Mouse (Mus musculus) heart, adult 2 months (tissue): Measurements from ENCODE around the gene Prpf4b. TPM values are rescaled to one million over a fixed set of nuclear protein-coding genes. Genes with fewer than 3 reads are reported as not detected.
"Not testable (repeated sequence)": the region's sequence is repeated elsewhere in the genome, so short reads cannot be mapped to it uniquely, and the experiment has no call there.

ENCODE experiments used
- DNase-seq, 2 experiments: peaks; one replicate each; pipeline ENCODE4 v3.0.0; 2021
- H3K27ac ChIP-seq: fragments of 200-600 bp; 2 replicates; pipeline ENCODE4 v1.8.1; 2022
- H3K27me3 ChIP-seq: fragments of 200-500 bp; 2 replicates; pipeline ENCODE4 v1.6.1; 2012; ENCODE audit warnings: mild to moderate bottlenecking, low read length, inconsistent platforms, mixed read lengths; ENCODE audit not compliant: control insufficient read depth, insufficient read depth
- H3K36me3 ChIP-seq: fragments of 200-500 bp; 2 replicates; pipeline ENCODE4 v1.6.1; 2012; ENCODE audit warnings: low read length, inconsistent platforms; ENCODE audit not compliant: control insufficient read depth, insufficient read depth
- H3K4me1 ChIP-seq: fragments of 200-500 bp; 2 replicates; pipeline ENCODE4 v1.6.1; 2011; ENCODE audit warnings: low read length; ENCODE audit not compliant: control insufficient read depth, insufficient read depth
- H3K4me3 ChIP-seq: fragments of 200-600 bp; 2 replicates; pipeline ENCODE4 v1.8.1; 2022
- H3K79me2 ChIP-seq: fragments of 200-500 bp; replicated peaks from 2 replicates; pipeline ENCODE4 v1.6.1; 2012; ENCODE audit warnings: mild to moderate bottlenecking, inconsistent platforms, low read length, moderate library complexity, mixed read lengths; ENCODE audit not compliant: control insufficient read depth, insufficient read depth
- H3K9ac ChIP-seq: fragments of 200-500 bp; 2 replicates; pipeline ENCODE4 v1.6.1; 2012; ENCODE audit warnings: low read depth, mild to moderate bottlenecking, control low read depth, inconsistent platforms, low read length, mixed read lengths
- CTCF ChIP-seq: fragments of 200-600 bp; IDR thresholded peaks from 2 replicates; pipeline ENCODE4 v1.8.1; 2022; ENCODE audit warnings: antibody characterized with exemption, mild to moderate bottlenecking, moderate library complexity
- EP300 ChIP-seq: fragments of 200-500 bp; IDR thresholded peaks from 2 replicates; pipeline ENCODE4 v1.6.1; 2011; ENCODE audit warnings: low read depth, low read length, control low read depth; ENCODE audit not compliant: insufficient read depth
- POLR2A ChIP-seq: fragments of 200-500 bp; IDR thresholded peaks from 2 replicates; pipeline ENCODE4 v1.6.1; 2011; ENCODE audit warnings: mild to moderate bottlenecking, low read depth, low read length, control low read depth; ENCODE audit not compliant: insufficient read depth
- WGBS: fragments of 180-500 bp; shearing (Covaris S2); methylation state at CpG from one replicate; pipeline ENCODE4 v1.1.7; 2018; 5-methylcytosine and 5-hydroxymethylcytosine counted together
- intact Hi-C: fragments of 180-260 bp; cut with DNase I; formaldehyde crosslinking; loops from one replicate; pipeline ENCODE4 v1.15.1; 2025
- polyA plus RNA-seq: library from polyadenylated mRNA; depleted of rRNA; stranded (reverse); fragments of >200 nt; gene quantifications from 2 replicates; pipeline ENCODE4 v1.2.3, GENCODE M21; 2012
- total RNA-seq, 2 experiments: library from RNA; stranded (reverse); gene quantifications; 2 replicates each; pipeline ENCODE4 v1.2.3; 2021

Prpf4b gene
- total and polyA plus RNA-seq, 3 experiments: 11.2 to 32.8 (median 32.1) TPM

DNA sequence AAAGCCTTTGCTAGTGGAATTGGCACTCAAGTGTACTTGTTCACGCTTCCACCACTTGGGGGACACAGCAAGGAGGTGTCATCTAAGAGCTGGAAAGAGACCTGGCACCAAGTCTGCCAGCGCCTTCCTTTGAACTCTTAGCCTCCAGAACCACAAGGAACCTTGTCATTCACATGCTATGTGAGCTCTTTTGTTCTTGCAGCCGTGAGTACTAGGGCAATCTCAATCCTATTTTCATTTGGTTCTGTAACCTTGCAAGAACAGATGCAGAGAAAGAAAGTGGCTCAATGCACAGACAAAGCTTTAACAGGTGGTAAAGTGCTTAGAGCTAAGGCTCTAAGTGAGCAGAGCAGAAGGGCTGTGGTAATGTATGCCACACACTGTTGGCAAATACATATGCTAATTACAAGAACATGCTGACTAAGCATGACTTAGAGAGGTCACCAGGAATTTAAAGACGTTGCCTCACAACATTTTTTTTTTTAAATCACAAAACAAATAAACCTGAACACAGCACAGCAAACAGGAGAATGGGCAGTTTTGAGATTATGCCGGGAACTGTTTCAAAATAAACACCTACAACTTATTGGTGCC, 23.8 kb upstream of the Prpf4b start:
- H3K36me3 ChIP-seq: no peaks in the 10 kb centered on the region
- no peak overlapping the region for H3K9ac ChIP-seq
- H3K4me1 ChIP-seq: no peaks in the 10 kb centered on the region
- no peak for DNase-seq
- no peaks in the 10 kb centered on the region for H3K79me2 ChIP-seq
- WGBS: 78% methylated on average over 5 of the region's 5 CpGs
- no peaks in the 10 kb centered on the region for H3K27me3 ChIP-seq
- H3K4me3 ChIP-seq: no peak overlapping the region
- no peak for TF ChIP-seq CTCF
- TF ChIP-seq POLR2A: no peak
- TF ChIP-seq EP300: no peak
- no peak overlapping the region for H3K27ac ChIP-seq
- intact Hi-C loops: no loop called here

GRCm38 (mm10) chr13:34857526-34857925, 17.6 kb upstream of the Prpf4b start:
- H3K9ac ChIP-seq: no peak overlapping the region
- DNase-seq: peak in 1 of 2 experiments; percentile 9
- H3K79me2 ChIP-seq: no peaks in the 10 kb centered on the region
- H3K4me1 ChIP-seq: no peaks in the 10 kb centered on the region
- no peaks in the 10 kb centered on the region for H3K36me3 ChIP-seq
- TF ChIP-seq POLR2A: no peak
- peak; percentile 67 for TF ChIP-seq CTCF
- intact Hi-C loops: no loop called here
- H3K4me3 ChIP-seq: no peak overlapping the region
- H3K27me3 ChIP-seq: no peaks in the 10 kb centered on the region
- WGBS: 42% methylated on average over 2 of the region's 2 CpGs
- no peak overlapping the region for H3K27ac ChIP-seq

GRCm38 (mm10) chr13:34859406-34859805, 15.7 kb upstream of the Prpf4b start:
- no peaks in the 10 kb centered on the region for H3K4me1 ChIP-seq
- H3K4me3 ChIP-seq: no peak overlapping the region
- H3K79me2 ChIP-seq: no peaks in the 10 kb centered on the region
- no peak overlapping the region for H3K9ac ChIP-seq
- DNase-seq: no peak
- 41% methylated on average over 5 of the region's 5 CpGs for WGBS
- H3K27ac ChIP-seq: no peak overlapping the region
- no peaks in the 10 kb centered on the region for H3K36me3 ChIP-seq
- no peak for TF ChIP-seq EP300
- no peak for TF ChIP-seq CTCF
- no peak for TF ChIP-seq POLR2A
- intact Hi-C loops: no loop called here
- H3K27me3 ChIP-seq: no peaks in the 10 kb centered on the region

DNA sequence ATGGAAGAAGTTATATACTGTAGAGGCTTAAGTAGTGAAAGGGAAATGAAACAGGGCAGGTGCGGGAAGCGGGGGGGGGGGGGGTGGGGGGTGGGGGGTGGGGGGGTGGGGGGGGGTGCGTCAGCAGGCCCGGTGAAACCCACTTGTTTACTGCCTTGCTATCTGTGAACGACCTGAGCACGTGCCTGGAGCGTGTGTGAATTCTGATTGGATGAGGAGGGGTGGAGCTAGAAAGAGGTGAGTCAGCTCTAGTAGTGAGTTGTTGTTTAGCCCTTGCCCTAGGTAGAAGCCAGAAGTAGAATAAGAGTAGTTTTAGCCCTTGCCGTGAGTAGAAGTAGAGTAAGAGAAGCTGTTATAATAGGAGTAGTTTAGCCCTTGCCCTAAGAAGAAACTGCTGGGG, 13.9 kb upstream of the Prpf4b start:
- intact Hi-C loops: loop anchor here (5.0 kb wide), 2 partner anchors 149 to 674 kb away; no protein-coding TSS in a partner anchor
- not testable (repeated sequence) for H3K27me3 ChIP-seq, H3K27ac ChIP-seq, H3K4me3 ChIP-seq, H3K4me1 ChIP-seq, DNase-seq, H3K9ac ChIP-seq, H3K36me3 ChIP-seq, H3K79me2 ChIP-seq
- 42% methylated on average over 7 of the region's 8 CpGs for WGBS

DNA sequence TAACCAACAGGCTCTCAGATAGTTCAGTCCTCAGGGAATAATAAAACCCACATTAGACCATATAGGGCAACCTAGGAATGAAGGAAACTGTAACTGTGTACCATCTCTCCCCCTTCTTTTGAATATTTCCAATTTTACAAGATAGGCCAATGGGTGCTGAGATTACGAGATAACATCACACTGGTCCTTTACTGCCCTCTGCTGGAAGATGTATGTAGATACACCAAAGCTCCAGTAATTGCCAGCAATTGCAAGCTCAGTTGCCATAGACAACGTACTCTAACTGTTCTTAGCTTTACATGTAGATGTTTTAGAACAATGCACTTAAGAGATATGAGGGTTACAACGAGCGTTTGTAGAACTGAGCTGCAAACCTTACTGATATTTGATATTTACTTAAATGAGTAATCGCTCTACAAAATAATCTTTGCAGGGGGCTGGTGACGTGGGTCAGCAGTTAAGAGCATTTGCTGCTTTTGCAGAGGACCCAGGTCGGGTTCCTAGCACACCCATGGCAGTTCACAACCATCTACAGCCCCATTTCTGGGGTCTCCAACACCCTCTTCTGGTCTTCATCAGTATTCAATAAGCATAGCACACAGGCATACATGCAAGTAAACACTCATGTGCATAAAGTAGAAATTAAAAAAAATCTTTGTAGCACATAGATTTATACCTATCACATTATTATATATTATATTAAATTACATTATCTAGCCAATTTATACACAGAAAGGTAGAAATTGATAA, 10.5 kb upstream of the Prpf4b start:
- Histone ChIP-seq H3K9ac (no peak overlapping the region), H3K27me3 (no peaks in the 10 kb centered on the region), H3K4me1 (no peaks in the 10 kb centered on the region), H3K4me3 (no peak overlapping the region), H3K27ac (no peak overlapping the region), H3K36me3 (no peaks in the 10 kb centered on the region), H3K79me2 (no peaks in the 10 kb centered on the region)
- WGBS: 30% methylated on average over 7 of the region's 7 CpGs
- intact Hi-C loops: loop anchor here (1.0 to 5.0 kb wide), 4 partner anchors 70 to 677 kb away; no protein-coding TSS in a partner anchor
- peak in 1 of 2 experiments; percentile 7 for DNase-seq
- TF ChIP-seq EP300: no peak
- peak; percentile 98 for TF ChIP-seq CTCF

GRCm38 (mm10) chr13:34873801-34874681, 1.1 kb upstream of the Prpf4b start:
- DNase-seq: peak; percentile 92 to 96
- peaks cover 11% of the 10 kb centered on the region for H3K36me3 ChIP-seq
- intact Hi-C loops: no loop called here
- H3K9ac ChIP-seq: peak overlapping the region; percentile 84
- peaks cover 11% of the 10 kb centered on the region for H3K4me1 ChIP-seq
- H3K4me3 ChIP-seq: peak overlapping the region; percentile 90
- H3K27ac ChIP-seq: peak overlapping the region; percentile 95
- 3% methylated on average over 45 of the region's 45 CpGs for WGBS
- TF ChIP-seq CTCF (no peak), POLR2A (peak; percentile 79), EP300 (peak; percentile 72)
- no peaks in the 10 kb centered on the region for H3K27me3 ChIP-seq
- H3K79me2 ChIP-seq: peaks cover 4% of the 10 kb centered on the region

GRCm38 (mm10) chr13:34874736-34875135, 366 bp upstream of the Prpf4b start:
- H3K79me2 ChIP-seq, H3K27me3 ChIP-seq, intact Hi-C loops: not testable (repeated sequence)
- Histone ChIP-seq H3K4me3 (peak overlapping the region; percentile 90), H3K27ac (peak overlapping the region; percentile 95), H3K36me3 (peaks cover 11% of the 10 kb centered on the region), H3K4me1 (peaks cover 14% of the 10 kb centered on the region), H3K9ac (peak overlapping the region; percentile 99; the same call in 1 of the 2 replicates)
- 15% methylated on average over 13 of the region's 13 CpGs for WGBS
- peak; percentile 21 to 51 for DNase-seq
